Mouse (Mus musculus): Measurements from ENCODE around the gene 0610012G03Rik.

The 0610012G03Rik gene

DNA sequence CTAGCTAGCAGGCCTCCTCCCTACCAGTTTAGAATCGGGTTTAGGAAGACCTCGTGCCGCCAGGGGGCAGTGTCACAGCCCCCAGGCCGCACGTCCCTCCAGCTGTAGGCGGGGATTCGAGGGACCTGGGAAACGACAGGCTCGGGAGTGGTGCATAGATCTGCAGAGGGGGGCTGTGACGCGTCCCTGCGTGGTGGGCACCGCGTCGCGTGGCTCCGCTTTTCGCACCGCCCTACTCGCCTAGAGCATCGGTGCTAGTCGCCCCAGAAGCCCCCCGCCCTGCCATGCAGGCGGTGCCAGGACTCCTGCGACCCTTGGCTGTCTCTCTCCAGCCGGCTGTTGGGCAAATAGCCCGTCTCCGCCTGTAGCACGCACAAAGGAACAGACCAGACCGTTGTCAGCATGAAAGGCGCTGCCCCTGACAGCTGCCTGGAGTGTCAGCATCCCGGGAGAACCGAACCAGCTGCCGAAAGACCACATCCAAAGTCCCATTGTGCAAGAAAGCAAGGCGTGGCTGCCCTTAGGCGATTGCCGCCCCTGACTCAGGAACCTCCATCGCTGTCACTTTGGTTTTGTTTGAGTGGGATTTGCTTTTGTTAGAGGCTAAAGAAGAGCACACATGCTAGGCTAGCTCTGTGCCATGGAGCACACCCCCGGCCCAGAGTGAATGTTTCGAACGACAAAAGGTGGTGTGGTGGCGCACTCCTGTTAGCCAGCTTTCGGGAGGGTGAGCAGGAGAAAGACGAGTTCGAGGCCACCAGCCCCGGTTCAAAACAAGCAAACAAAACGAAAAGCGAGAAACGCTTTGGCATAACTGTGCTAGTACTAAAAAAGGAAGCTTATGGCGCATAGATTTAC lies 15.2 kb downstream of the 0610012G03Rik start:
- DNase-seq (ENCODE audit: low spot score in 2 of 2): peak; percentile 80 to 85

DNA sequence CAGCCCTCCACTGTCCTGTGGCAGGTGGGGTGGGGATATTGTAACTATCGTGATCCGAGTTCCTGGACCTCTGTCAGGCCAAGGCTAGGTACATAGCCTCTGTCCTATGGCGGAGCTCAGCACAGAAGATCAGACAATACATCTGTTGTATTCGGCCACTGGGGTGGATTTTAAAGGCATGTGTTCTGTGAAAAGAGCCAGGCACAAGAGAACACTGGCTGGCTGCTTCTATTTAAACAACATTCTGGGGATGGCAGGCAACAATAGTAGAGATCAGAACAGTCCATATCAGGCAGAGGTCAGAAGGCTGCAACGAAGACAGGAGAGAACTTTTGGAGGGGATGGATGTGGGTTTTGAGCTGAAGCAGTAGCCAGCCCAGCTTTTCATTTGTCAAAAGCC lies 16.0 kb downstream of the 0610012G03Rik start:
- DNase-seq (ENCODE audit: low spot score in 2 of 2): no peak

DNA sequence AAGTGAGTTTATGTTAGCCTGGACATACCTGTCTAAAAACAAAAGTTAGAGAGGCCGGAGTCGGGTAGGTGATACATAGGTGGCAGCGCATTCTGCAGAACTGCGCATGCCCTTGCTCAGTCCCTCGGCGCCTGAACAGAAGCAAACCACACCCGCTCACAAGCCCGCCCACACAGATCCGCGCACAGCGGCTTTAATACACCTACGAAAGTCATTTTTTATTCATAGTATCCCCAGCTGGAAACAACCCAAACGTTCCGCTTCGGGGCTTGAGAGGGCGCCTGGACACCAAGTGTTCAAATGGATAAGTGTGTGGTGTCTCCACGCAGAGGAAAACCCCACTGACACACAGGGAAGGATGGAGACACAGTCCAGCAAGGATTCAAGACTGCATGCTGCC lies 17.0 kb downstream of the 0610012G03Rik start:
- no peak for DNase-seq (ENCODE audit: low spot score in 2 of 2)

DNA sequence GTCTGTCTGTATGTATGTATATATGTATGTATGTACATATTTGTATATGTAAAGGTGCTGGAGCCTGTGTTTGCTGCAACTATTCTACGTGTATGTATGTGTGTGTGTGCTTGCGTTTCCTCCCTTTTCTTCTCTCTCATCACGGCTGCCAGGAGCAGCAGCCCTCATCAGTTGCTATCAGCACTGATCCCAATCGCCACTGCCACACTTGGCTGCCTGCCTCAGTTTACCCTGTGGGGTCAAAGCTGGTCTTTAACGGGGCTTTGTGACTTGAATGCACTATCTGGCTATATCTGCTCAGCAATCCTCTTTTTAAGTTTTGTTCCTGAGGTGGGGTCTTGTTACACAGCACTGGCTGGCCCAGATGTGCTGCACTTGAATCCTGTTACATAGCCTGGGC lies 20.9 kb downstream of the 0610012G03Rik start:
- no peak for DNase-seq (ENCODE audit: low spot score in 2 of 2)

DNA sequence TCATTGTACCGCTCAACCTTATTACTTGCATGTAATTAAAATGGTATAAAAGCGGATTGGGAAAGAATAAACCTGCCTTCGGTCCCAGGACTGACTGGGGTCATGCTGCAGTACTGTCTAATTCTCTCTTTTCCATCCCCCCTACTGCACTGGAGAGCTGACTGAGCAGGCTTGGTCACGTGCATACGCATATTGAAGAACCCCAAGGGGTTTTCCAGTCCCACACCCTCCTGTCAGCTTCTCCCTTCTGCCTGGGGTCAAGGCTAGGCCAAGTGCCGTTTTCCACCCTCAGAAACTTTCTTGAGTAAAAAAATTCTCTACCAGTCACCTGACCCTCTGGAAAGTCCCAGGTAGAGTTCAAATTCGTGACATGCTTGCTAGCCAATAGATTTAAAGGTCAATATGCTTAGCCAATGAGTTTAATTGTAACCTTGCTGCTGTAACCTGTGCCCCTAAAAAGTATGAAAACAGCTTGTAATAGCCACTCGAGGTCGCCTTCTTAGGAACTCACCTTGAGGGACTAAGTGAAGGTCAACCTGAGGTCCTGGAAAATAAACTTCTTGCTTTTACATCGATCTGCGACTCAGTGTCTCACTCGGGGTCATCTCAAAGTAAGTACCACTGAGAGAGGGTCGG lies 21.6 kb downstream of the 0610012G03Rik start:
- no peak for DNase-seq (ENCODE audit: low spot score in 2 of 2)

DNA sequence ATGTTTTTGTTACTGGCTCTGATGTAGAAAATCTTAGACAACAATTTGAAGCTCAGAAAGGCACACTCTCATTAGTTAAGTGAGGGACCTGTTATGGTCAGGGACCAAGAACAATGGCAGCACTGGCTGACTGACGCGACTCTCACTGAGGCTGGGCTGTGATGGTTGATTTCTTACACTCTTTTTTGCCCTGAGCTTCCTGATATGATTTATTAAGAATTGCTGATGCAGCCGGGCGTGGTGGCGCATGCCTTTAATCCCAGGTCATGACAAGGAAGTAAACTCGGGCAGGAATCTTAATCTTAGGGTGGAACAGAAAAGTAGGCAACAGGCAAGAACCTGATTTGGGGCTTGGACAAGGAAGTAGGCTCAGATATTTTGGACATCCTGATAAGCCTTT lies 22.2 kb downstream of the 0610012G03Rik start:
- DNase-seq (ENCODE audit: low spot score in 2 of 2): no peak

DNA sequence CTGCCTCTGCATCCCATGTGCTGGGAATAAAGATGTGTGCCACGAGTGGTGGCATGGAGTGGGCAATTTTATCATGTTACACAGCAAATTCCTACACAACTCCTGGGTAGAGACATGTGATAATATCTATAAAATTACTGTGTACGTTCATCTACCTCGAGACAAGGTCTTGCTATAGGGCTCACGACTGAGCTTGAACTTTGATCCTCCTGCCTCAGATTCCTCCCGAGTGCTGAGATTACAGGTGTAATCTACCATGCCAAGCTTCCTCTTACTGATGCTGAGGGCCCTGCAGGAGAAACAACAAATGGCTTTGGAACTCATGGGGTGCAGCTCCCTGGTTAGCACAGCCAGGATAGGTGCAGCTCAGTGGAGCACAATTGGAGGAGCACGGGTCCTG lies 23.9 kb downstream of the 0610012G03Rik start:
- DNase-seq (ENCODE audit: low spot score in 2 of 2): no peak

DNA sequence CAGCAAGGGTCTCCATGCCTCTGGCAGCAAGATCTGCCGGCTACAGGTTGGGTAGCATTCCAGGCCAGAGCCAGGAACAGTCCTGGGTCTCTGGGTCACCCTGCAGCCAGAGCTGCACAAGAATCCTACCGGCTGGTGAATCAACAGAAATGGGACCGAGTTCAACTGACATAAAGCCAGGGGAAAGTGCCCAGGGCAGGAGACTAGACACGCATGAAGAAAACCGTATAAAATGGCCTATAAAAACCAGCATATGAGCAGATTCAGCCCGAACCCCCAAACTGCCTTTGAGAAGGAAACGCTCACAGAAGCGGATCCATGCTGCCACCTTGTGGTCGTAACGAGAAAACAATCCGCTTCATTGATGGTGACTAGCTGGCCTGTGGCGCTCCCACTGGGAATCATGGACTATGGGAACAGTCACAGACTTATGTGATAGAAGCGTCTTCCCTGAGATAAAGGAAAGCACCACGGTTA lies 30.0 kb downstream of the 0610012G03Rik start:
- peak; percentile 17 to 56 for DNase-seq (ENCODE audit: low spot score in 2 of 2)

DNA sequence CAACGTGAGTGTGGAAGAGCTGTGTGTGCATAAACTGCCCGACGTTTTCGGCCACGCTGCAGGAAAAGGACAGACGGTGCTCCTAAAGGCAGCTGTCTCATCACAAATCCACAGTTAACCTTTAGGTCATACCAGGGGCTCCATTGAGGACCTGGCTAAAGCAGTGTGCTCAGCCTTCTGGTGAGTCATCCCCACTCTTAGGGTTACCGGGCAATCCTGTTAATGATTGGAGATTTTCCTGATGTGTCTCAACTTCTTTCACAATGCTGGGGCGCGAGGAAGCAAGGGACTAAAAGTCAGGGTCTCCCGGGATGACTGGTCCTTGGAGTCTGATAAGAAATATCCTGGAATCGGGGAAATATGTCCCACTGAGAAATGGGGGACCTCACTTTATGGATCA lies 30.5 kb downstream of the 0610012G03Rik start:
- DNase-seq (ENCODE audit: low spot score in 2 of 2): no peak

DNA sequence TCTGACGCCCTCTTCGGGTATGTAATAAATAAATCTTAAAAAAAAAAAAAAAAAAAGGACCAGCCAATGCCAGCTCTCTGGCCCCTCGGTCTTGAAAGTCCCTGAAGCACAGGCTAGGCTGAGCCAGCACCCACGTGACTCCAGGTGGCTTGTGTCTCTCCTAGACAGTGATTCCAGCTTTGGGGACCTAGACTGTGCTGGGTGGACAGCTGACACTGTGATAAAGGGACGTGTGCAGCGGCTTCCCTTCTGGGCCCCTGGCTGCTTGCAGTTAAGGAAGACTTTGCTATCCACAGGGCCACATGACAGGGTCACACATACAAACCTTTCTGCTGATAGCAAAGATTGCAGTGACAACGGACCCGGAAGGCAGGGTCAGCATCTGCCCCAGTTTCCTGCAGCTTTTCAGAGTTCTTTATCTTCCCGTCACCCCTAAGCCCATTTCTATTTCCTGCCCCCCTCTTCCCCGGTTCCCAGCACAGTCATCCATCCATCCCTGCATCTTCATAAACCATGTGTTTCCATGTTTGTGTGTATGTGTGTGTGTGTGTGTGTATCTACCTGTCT lies 37.9 kb downstream of the 0610012G03Rik start:
- no peak for DNase-seq (ENCODE audit: low spot score in 2 of 2)

DNA sequence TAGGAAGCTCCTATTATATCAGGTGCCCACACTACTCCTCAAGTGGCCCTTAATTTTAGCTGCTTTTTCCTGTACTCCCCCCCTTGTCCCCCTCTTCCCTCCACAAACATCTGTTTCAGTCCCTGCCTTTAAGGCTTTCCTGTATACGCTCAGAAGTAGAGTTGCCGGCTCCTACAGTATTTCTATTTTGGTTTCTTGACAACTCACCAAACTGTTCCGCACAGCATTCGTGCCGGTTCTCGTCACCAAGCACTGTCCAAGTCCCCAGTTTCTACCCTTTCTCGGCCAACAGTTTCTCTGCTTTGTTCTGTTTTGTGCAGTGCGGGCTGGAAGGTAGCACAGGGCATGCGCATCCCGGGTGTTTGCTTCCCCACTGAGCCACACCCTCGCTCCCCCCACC lies 39.3 kb downstream of the 0610012G03Rik start:
- no peak for DNase-seq (ENCODE audit: low spot score in 2 of 2)

DNA sequence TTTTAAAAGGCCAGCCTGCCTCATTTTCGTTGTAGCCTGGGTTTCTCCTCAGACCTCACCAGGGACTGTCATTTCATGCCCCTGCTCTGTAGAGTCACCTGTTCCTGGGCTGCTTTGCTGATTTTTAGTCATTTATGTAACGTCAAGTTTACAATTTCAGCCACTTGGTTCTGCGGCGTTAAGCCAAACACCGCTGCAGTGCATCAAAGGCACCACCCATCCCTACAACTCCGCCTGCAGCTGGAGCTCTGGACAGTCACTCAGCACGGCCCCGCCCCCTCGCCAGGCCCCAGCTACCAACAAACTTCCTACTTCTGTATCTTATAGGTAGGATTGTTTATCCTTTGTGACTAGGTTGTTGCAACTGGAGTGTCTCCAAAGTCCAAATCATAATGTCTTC lies 41.4 kb downstream of the 0610012G03Rik start:
- no peak for DNase-seq (ENCODE audit: low spot score in 2 of 2)

DNA sequence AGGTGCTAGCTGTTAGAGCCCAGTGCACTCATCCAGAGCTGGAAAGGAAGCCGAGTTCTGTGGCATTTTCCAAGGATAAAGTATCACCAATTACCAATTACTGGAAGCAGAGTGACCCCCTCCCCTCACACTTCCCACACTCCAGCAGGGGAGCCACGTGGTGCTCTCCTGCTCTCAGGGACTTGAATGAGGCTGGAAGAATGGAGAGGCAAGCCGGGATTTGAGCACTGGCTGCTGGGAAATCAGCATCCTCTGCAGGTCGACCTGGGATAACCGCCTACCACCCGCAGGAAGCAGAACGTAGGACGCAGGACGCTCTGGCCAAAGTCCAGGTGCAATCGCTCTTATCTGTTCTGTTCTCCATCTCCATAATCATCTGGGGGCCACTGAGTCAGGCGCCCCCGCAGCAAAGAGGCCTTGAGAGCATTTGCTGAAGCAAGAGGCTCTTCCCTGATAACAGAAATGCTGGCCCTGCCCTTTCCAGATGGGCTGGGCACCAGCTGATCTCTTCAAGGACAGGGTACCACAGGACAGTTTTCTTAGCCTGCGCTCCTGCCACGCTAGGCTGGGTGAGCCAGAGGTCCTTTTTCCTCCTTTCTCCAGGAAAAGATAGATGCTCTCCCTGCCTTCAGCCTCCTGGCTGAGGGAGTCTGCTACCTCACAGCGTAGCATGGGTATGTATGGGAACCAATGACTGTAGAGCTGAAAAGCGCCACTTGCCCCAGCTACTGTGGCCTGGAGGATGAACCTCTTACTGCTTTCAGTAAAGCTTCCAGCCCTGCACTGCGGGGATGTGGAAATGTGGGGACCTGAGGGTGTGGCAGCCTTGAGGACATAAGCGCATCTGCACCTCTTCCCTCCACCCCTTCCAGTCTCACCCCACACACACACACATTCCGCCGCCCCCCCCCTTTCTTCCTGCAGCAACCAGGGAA lies 42.1 kb downstream of the 0610012G03Rik start:
- no peak for DNase-seq (ENCODE audit: low spot score in 2 of 2)

DNA sequence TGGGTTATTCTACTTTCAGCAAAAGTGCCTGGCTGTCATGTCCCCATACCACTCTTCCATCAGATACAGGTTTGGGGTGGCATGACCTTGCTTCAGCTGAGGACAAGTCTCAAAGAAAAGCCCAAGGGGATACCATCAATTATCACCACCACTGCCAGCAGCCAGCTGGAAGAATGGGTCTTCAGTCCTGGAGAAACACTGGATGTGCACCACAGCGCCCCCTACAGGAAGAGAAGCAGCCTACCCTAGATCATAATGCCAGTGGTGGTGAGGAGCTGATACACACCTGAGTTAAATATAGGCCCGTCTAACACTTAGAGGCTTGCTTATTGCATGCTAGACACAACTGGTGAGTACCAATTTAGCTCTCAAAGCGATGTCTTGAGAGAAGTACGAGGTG lies 43.0 kb downstream of the 0610012G03Rik start:
- DNase-seq (ENCODE audit: low spot score in 2 of 2): no peak

DNA sequence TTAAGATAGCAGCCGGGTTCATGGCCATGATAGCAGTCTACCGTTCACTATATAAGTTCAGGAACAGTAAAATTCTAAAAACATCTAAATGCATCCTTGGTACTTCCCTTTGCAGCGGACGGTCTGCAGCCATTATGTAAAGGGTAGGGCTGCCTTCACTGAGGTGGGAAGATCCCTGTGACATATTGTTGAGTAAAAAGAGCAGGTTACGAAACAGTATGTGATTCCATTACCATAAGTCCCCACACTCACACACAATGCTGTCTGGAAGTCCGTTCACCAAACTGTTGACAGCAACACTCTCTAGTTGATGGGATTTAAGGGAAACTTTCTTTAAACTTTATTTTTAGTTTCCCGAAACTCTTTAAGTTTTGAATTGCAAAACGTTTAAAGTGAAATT lies 45.1 kb downstream of the 0610012G03Rik start:
- DNase-seq (ENCODE audit: low spot score in 2 of 2): no peak

DNA sequence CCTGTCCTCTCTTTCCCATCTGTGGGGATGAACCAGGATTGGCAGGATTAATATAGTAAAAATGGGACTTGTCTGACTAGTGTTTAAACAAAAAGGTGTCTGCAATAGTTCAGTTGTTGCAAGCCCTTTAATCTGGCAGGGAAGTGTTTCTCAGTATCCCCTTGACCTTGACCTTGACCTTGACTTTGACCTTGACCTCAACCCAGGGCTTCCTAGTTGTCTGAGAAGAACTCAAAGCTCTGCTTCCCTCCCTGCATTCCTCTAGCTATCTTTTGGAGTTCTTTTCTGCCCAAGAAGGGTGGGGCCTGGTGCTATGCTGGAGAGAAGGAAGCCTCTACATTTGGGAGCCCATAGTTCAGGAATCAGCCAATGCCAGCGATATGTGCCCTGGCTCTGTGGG lies 46.4 kb downstream of the 0610012G03Rik start:
- no peak for DNase-seq (ENCODE audit: low spot score in 2 of 2)

DNA sequence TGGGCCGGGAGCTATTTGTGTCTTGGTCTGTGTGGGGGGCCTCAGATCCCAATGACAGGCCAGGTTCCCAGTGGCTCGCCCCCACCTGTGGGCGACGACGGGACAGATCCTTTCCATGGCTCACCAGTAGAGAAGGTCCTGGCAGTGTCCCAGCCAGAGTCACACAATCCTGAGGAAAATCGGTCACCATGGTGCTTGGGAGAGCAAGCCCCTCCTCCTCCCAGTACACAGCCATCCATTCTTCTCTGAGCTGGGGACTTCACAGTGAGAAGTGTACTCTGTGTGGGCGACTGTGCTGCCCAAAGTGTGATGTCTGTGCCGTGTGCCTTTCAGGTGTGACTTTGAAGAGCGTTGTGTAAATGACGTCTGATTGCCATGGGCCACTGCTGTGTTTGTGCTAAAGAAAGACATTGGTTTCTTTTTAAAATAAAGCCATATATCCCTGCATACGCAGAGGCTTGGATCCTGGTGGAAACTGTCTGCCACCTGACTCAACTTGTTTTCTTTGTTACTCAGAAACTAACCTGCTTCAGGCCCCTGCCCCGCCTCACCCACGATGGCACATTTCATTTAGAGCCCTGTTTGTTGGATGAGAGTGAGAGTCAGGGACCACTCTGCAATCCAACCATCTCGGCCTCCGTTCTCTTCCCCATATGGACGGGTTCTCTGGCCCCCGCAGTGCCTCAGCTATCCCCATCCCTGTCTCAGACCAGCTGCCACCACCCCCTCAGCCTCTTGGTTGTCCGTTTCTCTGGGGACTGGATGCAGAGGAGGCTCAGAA lies 49.6 kb downstream of the 0610012G03Rik start:
- DNase-seq (ENCODE audit: low spot score in 2 of 2): no peak
